Mouse (Mus musculus) spleen, postnatal 14 days (tissue): ENCODE results near the gene Nmrk2.

Source experiments
- DNase-seq, 2 experiments: peaks; one replicate each; pipeline ENCODE4 v3.0.0; 2021 to 2022; ENCODE audit warnings: low spot score in 2 of 2

The Nmrk2 gene

GRCm38 (mm10) chr10:81165118-81165517 lies 36.7 kb downstream of the Nmrk2 start:
- DNase-seq: no peak

- peak in 1 of 2 experiments; percentile 47 for DNase-seq
Observed at GRCm38 (mm10) chr10:81162318-81162652, 39.6 kb downstream of the Nmrk2 start.

DNA sequence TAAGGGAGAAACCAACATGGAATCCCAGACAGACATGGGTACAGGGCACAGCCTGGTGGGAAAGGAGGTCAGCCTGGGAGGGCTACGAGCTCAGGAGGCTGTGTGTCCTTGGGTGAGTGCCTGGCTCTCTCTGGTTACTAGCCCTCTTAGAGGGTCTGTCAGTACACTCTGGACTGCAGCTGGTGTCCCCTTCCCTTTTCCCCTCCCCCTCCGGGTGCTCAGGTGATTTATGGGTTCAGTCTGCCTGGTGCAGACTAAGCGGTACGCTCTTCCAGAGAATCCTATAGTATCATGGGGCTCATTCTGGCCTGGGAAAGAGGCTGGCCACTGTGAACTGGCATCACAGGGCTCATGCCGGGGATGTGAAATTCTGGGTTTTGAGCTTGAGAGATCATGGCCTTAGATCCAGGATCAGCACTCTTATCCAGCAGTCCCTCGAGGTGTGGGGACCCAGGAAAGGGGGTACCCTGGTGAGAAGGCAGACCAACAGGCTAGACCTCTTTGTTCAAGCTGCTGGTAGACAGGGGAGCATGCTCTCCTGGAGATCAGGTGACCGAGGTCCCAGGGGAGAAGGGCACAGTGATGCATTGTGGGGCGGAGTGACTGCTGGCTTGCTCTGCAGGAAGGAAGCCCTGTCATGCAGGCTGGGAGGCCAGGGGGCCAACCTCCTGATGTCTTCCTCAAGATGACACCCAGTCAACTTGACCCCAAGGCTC lies 40.1 kb downstream of the Nmrk2 start:
- peak; percentile 58 to 75 for DNase-seq

DNA sequence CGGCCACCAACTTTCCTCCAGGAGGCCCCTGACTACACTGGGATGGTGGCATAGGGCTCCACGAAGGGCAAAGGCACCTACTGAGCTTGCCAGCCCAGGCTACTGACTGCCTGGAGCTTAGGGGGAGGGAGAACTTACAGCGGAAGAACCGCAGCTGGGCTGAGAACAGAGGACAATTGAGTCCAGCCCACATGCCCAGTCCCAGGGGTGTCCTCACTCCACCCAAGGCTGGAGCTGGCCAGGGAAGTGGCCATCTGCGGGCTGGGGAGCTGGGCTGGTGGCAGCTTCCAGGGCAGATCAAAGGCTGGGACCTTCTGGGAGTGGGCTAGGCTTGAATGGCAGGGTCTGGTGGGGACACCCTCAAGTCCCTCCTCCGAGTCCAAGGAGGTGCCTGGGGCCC lies 47.1 kb downstream of the Nmrk2 start:
- no peak for DNase-seq

DNA sequence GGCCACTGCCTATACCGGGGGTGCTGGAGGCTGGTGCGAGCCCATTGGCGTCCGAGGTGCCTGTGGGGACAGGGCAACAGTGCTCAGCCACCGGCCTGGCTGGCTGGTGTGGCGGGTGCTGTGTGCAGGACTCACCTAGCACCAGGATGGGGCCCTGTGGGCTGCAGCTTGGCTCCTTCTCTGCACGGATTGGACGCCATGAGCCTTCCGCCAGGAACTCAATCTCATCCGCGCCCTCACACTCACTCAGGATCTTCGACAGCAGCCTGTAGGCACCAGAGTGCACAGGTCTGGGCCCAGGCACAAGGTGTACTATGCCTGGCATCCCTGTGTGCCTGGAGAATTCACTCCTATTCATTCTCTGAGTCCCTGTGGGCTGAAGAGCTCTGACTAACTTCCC lies 47.5 kb downstream of the Nmrk2 start:
- no peak for DNase-seq

DNA sequence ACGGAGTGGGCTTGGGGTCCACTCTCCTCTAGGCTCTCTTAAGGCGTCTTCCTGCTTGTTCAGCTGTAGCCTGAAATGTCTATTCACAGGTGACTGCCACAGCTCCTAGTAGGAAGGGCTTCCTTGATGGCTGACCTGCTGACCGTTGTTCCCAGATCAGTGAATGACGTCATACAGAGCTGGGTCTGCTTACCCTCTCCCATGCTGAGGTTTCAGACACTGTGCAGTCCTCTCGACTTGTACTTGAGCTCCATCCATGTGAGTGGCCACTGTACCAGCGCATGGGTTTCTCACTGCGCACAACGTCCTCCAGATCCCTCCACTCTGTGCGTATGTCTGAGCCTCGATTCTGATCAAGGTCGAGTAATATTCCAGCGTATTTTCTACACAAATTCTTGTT lies 49.2 kb downstream of the Nmrk2 start:
- DNase-seq: no peak

DNA sequence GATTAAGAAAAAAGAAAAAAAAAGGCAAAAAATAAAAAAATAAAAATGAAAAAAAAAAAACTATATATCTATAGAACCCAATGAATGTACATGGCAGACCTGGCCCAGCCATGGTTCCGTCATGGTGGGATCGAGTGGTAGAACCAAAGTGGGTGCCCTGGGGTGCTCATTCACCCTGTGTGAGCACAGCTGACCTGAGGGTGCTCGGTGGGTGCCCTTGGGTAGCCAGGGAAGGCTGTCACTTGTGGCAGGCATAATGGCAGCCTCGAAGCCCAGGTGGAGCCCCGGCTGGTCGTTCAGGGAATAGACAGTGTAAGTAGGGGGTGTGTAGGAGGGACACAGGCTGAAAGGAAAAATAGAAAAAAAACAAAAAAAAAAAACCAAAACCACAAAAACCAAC lies 50.6 kb downstream of the Nmrk2 start:
- DNase-seq: no peak
